Mouse (Mus musculus): ENCODE measurements around the gene Acvrl1. TPM values are rescaled to one million over a fixed set of nuclear protein-coding genes. Genes with fewer than 3 reads are reported as not detected.

The Acvrl1 gene
- 10 to 100 TPM in 1 of 2 experiments, 1 to 10 TPM in 1; 8.6 to 10.5 TPM for total RNA-seq (2021)

- DNase-seq (ENCODE audit: extremely low spot score in 1 of 2, low spot score in 1 of 2): no peak
Observed at GRCm38 (mm10) chr15:101128181-101129089, at the start of gene Acvrl1. Gene Acvrl1, plus strand, starts transcription at chr15:101128522.

DNA sequence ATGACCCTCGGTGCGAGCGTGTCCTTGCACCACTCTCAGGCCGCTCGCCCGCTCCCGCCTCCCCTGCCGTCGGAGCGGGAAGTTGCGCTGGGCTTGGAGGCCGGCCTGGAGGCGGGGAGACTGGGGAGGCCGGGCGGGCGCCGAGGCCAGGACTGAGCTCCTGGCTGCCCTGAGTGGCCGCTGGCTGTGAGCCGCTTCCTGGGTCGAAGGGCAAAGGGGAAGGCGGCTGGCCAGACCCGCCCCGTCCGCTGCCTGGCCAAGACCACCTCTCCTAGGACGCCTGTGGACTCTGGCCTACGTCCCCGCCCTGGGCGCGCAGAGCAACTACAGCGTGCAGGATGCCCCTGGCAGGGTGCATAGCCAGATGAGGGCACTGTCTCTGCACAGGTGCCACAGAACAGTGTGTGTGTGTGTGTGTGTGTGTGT lies 49.6 kb upstream of the Acvrl1 start:
- DNase-seq (ENCODE audit: extremely low spot score in 1 of 2, low spot score in 1 of 2): peak; percentile 50 to 53

DNA sequence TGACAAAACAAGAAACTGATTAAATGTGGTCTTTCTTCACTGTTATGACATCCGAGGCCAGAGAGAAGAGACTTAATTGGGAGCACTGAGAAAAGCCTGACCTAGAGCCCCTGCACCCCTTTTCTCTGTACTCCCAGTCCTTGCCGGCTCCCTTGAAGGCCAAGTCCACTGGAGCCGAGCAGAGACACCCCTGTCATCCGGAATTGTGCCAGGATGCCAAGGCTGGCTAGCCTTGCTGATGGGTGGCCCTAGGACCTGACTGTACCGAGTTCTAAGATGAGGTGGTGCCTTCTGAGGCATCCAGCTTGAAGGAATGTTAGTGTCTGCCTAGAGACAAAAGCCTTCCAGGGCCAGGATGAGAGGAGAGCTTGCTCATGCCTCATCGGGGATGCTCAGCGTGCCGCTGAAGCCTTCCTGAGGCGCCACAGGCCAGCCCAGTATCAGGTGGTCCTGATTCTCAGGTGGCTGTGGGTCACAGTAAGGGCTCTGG lies 48.2 kb upstream of the Acvrl1 start:
- DNase-seq (ENCODE audit: extremely low spot score in 1 of 2, low spot score in 1 of 2): no peak

DNA sequence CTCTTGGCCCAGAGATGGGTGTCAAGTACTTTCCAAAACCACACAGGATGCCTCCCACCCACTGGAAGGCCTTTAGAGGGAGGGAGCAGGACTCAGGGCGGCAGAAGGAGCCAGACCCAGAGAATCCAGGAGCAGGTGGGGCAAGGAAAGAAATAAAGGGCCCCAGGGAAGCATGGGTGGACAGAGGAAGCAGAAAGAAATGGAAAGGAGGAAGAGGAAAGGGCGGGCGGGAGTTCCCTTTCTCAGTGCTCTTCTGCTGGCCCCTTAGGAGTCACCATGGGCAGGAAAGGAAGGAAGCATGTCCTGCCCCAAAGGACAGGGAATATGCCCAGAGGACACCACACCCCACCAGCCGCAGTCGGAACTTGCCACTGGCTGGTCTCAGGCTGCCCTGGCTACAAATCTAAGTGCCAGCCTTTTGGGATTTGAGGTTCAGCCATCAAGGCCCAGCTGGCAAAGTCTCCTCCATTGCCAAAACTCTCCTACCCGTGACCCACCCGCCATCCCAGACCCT lies 47.2 kb upstream of the Acvrl1 start:
- DNase-seq (ENCODE audit: extremely low spot score in 1 of 2, low spot score in 1 of 2): no peak

GRCm38 (mm10) chr15:101082236-101082635 lies 46.1 kb upstream of the Acvrl1 start:
- no peak for DNase-seq (ENCODE audit: extremely low spot score in 1 of 2, low spot score in 1 of 2)

- no peak for DNase-seq (ENCODE audit: extremely low spot score in 1 of 2, low spot score in 1 of 2)
Observed at GRCm38 (mm10) chr15:101084499-101084898, 43.8 kb upstream of the Acvrl1 start.

DNA sequence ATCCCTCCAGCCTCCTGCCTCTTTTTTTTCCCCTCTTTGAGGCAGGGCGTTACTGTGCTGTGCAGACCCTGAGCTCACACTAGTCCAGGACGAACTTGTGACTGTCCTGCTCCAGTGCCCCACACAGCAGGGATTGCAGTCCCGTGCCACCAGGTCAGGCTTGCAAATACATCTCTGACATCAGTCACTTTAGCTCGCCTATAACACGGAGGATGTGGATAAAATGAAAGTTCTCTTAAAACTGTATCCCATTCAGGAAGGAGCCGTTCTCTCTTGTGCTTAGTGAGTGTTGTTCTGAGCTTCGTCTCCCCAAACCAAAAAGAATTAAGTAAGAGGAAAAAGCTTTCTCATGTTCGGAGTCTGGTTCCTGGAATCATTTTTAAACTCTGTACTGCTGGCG lies 41.9 kb upstream of the Acvrl1 start:
- DNase-seq (ENCODE audit: extremely low spot score in 1 of 2, low spot score in 1 of 2): no peak

GRCm38 (mm10) chr15:101086956-101087355 lies 41.4 kb upstream of the Acvrl1 start:
- DNase-seq (ENCODE audit: extremely low spot score in 1 of 2, low spot score in 1 of 2): no peak

- DNase-seq (ENCODE audit: extremely low spot score in 1 of 2, low spot score in 1 of 2): no peak
Observed at GRCm38 (mm10) chr15:101088291-101088690, 40.0 kb upstream of the Acvrl1 start.

GRCm38 (mm10) chr15:101091551-101091950 lies 36.8 kb upstream of the Acvrl1 start:
- DNase-seq (ENCODE audit: extremely low spot score in 1 of 2, low spot score in 1 of 2): no peak

GRCm38 (mm10) chr15:101092121-101092828 lies 36.0 kb upstream of the Acvrl1 start:
- DNase-seq (ENCODE audit: extremely low spot score in 1 of 2, low spot score in 1 of 2): no peak

DNA sequence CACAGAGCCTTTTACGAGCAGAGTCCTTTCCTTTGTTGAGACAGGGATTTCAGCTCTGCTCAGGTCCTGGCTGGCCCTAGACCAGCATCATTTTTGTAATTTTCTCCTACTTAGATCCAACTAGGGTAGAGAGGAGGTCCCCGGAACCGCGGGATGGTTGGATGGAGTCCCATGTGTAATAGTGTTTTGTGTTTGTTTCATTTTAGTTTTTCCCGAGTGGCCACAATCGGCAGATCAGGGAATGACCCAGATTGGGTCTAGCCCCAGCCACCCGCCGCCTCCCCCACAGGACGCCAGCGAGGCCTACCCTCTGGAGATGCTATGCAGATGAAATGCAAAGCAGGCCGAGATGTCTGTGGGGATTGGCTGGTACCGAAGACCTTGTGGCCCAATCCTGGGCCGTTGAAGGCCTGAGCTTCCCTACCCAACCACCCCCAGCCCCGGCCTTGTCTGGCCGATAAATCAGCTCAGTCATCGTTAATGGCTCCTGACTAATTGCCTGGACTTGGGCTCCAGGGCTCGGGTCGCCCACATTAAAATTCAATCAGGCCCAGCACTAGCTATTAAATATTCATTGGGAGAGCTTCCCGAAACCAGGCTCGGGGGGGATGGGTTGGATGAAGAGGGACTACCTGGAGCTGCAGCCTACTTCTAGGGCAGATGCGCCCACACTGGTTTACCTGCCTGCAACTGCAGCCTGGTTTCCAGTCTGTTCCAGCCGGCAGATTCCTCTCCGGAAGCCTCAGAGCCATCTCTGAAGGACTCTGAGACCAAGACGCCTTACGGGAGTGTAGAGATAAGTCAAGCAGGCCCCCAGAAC lies 35.3 kb upstream of the Acvrl1 start:
- no peak for DNase-seq (ENCODE audit: extremely low spot score in 1 of 2, low spot score in 1 of 2)

- no peak for DNase-seq (ENCODE audit: extremely low spot score in 1 of 2, low spot score in 1 of 2)
Observed at GRCm38 (mm10) chr15:101093988-101094387, 34.3 kb upstream of the Acvrl1 start.

DNA sequence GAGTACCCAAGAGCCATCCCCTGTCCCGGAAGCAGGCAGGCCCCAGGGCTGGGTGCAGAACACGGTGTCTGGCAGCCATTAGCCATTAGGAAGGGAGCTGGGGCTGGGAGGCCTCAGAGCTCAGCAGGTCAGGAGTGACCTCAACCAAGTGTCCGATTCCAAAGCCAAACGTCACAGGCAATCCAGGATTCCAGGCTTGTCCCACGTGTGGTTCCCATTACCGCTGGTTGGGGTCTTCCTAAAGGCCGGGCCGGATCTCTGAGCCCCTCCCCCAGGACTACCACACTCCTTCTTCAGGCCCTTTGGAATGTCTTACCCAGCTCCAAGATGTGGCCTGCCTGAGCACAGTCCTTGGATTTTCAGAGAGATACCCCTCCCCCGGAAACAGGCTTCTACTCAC lies 33.3 kb upstream of the Acvrl1 start:
- DNase-seq (ENCODE audit: extremely low spot score in 1 of 2, low spot score in 1 of 2): no peak

GRCm38 (mm10) chr15:101095392-101095791 lies 32.9 kb upstream of the Acvrl1 start:
- no peak for DNase-seq (ENCODE audit: extremely low spot score in 1 of 2, low spot score in 1 of 2)

GRCm38 (mm10) chr15:101097985-101098651 lies 30.2 kb upstream of the Acvrl1 start:
- no peak for DNase-seq (ENCODE audit: extremely low spot score in 1 of 2, low spot score in 1 of 2)

- no peak for DNase-seq (ENCODE audit: extremely low spot score in 1 of 2, low spot score in 1 of 2)
Observed at GRCm38 (mm10) chr15:101100996-101101395, 27.3 kb upstream of the Acvrl1 start.

DNA sequence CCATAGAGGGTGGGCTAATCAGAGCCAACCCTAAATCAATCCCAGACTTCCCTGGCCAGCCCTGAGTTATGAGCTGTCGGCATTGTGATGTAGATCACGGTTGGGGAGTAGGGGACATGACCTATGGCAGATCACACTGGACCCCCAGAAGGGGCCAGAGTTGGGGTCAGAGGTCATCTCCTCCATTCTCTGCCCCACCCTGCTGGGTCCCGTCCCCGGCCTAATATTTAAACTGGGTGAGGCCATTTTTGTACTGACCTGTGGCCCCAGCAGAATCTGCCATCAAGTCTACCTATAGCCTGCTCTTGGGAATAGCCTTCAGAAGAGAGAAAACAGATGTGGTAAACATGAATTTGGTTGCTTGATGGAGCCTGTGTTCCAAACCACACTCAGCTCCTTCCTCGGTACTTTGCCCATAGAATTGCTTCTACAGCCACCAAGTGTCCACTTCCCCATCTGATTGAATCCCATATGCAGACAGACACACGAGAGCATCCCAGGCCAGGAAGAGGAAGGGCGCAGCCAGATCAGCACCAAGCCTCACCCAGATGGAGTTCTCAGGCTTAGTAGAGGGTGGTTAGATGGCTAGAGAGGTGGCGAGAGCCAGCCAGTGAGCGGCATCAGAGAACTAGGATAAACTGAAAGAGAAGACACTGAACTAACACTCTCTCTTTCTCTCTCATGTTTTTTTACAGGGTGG lies 24.6 kb upstream of the Acvrl1 start:
- DNase-seq (ENCODE audit: extremely low spot score in 1 of 2, low spot score in 1 of 2): no peak

GRCm38 (mm10) chr15:101105496-101105994 lies 22.8 kb upstream of the Acvrl1 start:
- peak; percentile 56 to 83 for DNase-seq (ENCODE audit: extremely low spot score in 1 of 2, low spot score in 1 of 2)

Data from layer of hippocampus, postnatal 25 days (tissue).